Mouse (Mus musculus): ENCODE data around the gene Smad1.
A peak's percentile ranks its signal among the peaks of the same experiment; 100 is the strongest.
"Not testable (repeated sequence)": the region's sequence is repeated elsewhere in the genome, so short reads cannot be mapped to it uniquely, and the experiment has no call there.

Smad1 gene

DNA sequence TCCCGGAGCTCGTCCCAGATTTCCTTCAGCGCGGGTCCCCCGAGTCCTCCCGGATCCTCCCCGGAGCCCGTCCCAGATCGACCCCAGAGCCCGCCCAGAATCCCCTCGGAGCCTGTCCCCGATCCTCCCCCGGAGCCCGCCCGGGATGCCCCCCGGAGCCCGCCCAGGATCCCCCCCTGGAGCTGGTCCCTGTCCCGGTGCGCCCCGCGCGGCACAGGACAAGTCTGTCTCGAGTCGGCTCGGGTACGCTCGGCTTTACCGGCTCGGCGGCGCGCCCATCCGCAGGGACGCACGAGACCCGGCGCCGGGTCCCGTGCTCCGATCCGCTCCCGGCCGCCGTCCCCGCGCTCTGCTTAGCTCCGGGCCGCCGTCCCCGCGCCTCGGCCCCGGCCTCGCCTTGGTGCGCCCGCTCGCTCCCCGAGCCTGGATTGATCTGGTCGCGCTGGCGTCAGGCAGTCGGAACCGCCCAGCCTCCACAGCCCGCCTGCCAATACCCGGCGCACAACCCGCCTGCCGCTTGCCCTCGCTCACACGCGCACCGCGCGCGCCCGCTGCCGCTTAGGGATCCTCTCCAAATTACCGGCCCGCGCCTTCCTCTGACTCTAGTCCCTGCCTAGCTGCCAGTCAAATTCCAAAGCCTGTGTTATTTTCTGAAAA, at the start of gene Smad1:
Gene Smad1 (minus strand): TSS at position 525 of the 657 bp plus-strand sequence.
- DNase-seq (ENCODE audit: low read depth, low spot score) = peak; percentile 92

DNA sequence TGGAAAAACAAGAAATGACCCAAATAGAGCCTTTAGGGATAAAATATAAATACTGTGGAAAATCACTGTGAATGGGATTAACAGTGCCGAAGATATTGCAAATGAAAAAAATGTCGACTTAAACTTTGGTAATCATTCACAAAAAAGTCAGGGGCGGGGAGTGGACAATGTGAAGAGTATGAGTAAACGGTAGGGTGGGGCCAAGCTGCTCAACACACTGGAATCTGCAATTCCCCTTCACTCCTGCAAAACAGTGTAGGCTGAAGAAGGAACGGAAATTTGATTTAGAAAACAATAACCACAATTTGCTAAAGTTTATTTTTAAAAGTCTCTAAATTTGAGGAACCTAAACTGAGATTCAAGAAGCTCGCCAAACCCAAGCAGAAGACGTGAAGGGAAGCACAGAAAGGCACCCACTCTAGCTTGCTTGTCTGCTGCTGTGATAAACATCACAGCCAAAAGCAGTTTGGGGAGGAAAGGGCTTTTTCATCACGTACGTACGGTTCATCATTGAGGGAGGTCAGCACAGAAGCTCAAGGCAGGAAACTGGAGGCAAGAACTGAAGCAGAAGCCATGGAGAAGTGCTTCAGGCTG, 48.0 kb upstream of the Smad1 start:
- DNase-seq (ENCODE audit: low read depth, low spot score) = no peak

DNA sequence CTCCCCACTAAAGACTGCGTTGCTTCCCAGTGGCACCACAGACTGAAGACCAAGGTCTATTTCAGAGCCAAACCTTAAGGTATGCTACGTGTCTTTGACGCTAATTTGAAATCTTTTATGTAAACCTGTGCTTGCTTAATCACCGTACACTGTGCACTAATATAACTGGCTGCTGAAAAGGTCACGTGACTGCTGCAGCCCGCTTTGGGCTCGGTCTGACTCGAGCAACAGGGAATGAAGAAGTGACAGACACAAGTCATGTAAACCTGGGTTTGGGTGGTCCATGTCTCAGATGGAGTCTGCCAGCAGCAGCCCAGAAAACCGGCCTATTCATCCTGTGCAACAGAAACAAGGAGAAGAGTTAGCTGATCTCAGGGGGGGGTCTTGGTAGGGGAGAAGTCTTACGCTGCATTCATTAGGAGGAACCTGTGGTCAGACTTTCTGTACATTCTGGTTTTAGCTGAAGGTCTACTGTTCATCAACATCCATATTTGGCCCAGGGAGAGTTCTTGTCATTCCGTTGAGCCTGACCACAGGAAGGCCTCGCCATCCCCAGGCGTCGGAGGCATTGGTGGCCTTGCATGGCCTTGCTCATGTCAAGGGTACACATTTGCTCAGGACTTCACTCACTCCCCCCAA, 44.3 kb upstream of the Smad1 start:
- no peak for DNase-seq (ENCODE audit: low read depth, low spot score)

DNA sequence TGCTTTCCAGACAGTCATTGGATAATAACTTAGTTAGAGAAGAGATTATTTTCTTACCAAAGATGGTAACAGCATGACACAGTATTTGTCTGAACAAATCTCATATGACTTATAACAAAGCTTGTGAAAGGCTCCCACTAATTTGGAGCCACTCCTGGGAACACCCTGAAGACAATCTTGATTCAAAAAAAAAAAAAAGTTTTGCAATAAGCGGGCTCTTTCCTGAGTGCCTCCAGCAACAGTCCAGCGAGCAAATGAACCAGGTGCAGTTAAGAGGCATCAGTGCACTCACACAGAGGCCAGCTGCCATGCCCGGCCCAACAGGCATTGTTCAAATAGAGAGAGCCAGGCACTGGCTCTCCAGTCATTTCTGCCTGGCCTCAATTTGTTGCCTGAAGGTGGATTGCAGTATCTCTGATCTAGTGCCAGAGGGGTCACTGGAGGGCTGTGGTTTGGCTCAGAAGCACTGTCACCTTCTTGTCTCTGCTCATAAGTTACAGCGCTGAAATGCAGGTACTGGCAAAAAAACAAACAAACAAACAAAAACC, 34.7 kb upstream of the Smad1 start:
- no peak for DNase-seq (ENCODE audit: low read depth, low spot score)

DNA sequence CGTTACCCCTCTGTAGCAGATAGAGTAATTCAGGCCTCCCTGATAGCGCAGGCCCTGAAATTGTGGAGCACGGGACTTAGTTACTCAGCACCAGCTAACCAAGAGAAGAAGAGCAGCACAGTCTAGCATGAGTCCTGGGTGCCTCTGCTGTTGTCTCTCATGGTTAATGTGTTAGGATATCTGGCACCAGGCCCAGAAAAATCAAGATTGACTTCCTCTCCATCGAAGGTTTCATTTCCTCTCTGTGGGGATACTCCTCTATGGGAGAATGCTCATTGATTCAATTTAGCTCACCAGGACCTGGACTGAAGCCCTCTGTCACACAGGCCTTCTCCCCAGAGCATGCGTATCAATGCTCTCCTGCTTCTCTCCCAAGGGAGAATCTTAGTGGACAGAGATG, 15.6 kb upstream of the Smad1 start:
- DNase-seq (ENCODE audit: low read depth, low spot score) = no peak

DNA sequence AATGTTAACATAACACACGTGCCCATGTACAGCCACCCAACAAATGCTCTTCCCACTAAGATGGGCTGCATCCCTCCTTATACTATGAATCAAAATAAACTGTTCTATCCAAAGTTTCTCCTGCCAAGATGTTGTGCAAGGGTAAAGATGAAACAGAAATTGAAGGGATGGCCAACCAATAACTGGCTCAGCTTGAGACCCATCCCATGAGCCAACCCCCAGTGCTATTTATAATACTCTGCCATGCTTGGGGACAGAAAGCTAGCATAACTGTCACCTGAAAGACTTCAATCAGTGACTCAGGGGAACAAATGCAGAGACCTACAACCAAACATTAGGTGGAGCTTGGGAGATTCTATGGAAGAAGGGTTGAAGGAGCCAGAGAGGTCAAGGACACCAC, 11.2 kb upstream of the Smad1 start:
- DNase-seq (ENCODE audit: low read depth, low spot score) = no peak

DNA sequence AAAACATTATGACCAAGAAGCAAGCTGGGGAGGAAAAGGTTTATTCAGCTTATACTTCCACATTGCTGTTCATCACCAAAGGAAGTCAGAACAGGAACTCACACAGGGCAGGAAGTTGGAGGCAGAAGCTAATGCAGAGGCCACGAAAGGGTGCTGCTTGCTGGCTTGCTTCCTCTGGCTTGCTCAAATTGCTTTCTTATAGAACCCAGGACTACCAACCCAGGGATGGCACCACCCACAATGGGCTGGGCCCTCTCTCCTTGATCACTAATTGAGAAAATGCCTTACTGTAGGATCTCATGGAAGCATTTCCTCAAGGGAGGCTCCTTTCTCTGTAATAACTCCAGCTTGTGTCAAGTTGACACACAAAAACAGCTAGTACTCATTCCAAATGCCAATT, 8.0 kb upstream of the Smad1 start:
- not testable (repeated sequence) for DNase-seq (ENCODE audit: low read depth, low spot score)

DNA sequence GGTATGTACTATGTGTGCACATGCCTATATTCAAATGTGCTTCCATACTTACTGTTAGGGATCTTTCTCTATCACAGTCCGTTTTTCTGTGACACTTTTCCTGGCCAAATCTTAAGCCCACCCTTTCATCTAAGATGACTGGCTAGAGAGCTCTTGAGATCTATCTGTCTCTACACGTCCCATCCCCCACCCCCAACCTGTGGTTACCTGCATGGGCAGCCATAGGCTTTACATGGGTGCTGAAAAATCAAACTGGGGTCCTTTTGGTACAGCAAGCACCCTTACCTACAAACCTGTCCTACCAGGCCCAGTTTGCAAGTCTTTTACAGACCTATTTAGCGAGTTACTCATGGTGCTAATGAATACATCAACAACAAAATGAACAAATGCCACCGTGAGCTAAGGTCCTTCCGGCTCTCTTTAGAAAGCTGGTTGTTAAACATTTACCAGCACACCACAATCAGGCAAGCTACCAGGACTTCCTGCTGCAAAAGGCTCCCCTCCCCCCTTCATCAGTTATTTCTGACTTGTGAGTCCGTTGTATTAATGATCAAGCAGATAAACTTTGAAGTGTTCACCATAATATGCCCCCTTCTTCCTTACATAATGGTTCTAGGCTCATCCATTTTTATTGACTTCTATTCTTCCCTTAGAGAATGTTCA, 5.7 kb upstream of the Smad1 start:
- no peak for DNase-seq (ENCODE audit: low read depth, low spot score)

DNA sequence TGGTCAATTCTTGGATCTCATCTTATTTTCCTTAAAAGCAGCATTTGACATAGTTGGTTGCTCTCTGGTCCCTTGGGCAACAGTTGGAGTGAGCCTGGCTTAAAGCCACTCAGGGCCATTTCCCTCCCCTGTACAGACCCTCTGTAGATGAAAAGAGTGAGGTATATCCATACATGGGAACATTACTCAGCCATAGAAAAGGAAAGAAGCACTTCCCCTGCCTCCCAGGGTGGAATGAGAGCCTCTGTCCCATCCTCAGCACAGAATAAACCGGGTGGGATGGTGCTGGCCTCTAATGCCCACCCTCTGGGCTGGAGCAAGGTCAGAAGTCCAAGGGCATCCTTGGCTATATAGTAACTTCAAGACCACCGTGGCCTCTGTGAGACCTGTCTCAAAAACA, 1.4 kb upstream of the Smad1 start:
- DNase-seq (ENCODE audit: low read depth, low spot score) = no peak

DNA sequence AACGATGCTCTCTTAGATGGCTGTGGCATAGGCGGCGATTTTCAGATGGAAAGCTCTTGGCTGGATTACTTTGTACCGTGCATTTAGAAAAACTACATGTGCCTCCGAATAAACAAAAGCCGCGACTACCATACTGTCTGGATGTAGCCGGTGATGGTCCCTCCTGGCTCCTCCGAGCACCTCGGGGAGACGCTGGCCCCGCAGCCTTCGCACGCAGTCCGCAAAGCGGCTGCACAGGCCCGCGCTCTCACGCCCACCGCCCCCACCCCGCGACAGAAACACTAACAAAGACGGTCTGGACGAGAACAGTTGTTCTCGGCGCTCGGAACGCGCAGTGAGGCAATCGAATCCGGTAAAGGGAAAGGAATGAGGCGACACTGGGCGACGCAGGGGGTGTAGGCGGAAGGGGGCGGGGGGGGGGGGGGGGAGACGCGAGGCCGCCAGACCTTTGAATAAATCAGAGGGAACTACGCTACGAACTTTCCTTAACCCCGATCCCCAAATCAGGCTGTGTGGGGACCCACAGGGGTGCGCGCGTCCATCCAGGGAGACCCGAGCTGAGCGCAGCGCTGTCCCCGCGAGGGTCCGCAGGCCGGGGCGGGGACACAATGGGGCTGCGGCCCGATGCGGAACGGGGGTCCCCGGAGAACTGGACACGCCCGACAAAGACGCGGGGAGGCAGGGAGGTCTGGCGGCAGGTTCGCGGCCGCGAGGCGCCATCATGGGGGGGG, 902 bp downstream of the Smad1 start:
- peak; percentile 60 for DNase-seq (ENCODE audit: low read depth, low spot score)

DNA sequence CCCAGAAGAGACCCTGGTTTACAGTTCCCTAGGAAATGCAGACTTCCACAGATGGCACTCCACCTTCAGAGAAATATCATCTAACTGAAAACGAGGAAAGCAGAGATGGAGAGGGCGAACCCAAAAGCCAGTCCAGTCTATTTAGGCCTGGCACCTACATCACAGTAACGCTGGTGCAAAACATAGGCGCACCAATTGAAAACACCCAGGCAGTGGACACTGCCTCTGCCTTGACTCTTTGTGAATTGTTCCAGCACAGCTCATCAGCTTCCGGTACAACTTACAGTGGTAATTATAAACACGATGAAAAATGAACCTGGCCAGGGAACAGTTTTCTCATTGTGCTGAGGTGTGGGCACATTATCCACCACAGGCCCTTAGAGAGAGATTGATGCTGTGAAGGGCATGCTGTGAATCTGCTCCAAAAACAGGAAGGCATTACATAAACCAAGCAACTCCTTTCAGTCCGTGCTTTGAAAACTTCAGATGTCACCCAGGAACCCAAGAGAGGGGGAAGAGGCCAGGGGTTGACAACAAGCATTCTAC, 1.5 kb downstream of the Smad1 start:
- no peak for DNase-seq (ENCODE audit: low read depth, low spot score)

DNA sequence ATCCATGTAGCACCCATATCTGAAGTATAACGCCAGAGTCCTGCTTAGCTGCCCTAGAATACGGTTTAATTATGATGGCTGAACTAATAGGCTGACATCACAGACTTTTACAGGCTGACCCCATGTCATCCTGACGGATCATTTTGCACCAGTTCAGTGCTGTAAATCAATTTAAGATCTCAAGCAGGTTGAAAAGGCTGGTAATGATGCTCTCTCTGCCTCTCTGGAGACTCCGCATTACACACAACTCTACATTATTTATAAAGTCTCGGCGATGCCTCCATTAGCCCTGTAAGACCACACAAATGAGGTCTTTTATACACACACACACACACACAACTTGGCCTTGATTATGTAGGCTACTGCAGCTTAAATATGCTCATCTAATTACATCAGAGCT, 2.4 kb downstream of the Smad1 start:
- DNase-seq (ENCODE audit: low read depth, low spot score) = no peak

DNA sequence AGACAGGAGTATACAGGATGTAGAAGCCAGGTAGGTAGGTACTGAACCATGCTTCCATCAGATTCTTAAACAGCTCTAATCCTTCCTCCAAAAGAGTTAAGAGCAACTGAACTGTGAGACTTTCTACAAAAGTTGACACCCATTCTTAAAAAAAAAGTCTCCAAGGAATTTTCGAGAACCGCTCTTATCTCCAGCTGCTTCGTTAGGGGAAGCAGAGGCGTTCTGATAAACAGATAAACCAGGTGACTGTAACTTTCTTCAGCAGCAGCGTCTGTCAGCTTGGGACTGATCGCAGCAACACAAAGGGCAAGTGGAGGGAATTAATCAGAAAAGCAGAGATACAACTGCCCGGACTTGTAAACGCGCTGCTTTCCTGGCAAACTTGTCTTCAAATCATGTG, 5.3 kb downstream of the Smad1 start:
- no peak for DNase-seq (ENCODE audit: low read depth, low spot score)

DNA sequence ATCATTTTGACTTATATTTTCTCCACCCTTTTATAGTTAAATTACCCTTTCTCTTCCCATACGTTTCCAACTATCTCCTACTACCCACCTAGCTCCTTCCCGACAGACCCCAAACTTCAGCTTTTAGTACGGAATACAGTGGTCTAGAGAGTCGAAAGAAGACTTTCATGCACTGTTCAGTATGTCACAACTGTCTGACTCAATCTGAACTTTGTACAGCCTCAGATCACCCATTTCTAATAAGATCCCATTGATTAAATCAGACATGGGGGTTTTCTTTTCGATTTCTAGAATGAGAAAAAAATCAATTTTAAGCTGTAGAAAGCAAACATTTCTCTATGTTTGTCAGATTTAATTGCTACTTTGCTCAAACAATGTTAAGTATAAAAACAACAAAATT, 6.1 kb downstream of the Smad1 start:
- DNase-seq (ENCODE audit: low read depth, low spot score) = no peak

DNA sequence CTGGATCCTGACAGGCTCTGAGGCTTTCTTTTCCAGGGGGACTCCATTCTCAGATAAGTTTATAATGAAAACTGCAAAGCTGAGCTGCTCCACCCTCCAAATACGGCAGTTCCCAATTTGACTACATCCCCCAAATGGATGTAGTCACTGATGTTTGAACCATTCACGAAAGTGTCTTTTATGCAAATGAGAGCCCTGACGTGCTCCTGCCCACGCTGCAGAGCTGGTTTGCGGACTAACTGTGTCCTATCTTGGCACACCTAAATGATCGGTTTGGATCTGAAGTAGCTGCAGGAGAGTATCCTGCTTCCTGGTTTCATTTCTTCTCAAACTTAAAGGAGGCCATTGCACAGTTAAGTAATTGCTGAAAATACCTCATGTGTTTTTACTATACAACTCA, 6.7 kb downstream of the Smad1 start:
- DNase-seq (ENCODE audit: low read depth, low spot score) = no peak

DNA sequence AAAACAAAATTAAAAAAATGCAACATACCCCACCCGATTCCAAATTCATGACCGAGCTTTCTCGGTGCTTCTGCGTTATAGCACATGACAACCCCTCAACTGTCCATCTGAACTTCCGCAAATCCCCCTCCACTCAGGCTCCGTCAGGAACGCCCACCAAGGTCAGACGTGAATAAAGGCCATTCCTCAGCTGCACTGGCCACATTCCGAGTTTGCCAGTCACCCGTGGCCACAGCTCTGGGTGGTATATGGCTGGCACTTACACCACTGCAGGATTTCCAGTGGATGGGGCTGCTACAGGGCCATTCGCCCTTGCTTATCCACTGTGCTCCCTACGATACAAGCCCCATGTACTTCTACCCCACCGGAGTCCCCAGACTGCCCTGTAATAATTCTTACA, 7.9 kb downstream of the Smad1 start:
- no peak for DNase-seq (ENCODE audit: low read depth, low spot score)

DNA sequence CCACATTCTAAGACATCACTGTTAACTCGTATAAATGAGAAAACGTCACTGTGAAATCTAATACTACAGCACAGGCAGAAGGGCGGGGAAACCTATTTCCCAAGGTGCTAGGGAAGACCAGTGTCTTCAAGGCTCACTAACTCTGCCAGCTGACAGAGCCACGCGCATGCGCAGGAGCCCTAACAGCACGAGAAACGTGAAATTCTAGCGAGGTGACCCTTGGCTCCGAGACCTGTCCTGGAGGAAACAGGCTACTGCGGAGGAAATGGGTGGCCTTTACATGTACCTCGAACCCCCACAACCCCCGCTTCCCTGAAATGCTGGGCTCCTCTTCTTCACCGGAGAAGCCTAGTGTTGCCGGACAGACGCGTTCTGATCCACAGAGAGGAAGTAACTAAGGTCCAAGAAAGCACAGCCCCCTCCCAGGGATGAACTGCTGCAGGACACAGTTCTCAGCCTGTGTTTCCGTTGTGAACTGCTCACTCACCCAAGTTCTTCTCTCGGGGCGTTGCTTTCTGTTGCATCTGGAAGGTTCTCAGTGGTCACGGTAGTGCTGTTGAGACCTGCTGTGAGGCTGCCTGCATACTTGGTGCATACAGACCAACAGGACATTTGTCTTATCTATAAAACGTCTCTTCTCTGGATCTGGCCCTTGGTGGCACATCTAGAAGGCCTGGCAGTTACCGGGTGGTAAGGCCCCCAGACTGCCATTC, 10.1 kb downstream of the Smad1 start:
- peak; percentile 56 for DNase-seq (ENCODE audit: low read depth, low spot score)

DNA sequence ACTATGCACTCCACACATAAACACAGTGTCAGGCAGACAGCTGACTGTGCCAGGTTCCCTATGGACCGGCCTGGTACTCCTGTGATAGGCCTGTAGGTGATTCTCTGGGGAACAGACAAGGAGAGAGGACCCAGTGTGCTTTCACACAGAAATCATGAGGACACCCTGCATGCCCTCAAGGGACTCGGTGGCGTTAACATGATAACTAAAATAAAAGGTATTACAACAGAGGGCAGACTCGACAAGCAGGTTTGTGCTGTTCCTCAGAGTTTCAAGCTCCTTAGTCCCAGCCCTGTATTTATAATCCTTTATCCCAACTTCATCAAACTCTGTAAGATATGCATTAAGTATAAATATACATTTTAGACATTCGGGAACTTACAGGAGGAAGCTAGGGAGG, 12.5 kb downstream of the Smad1 start:
- DNase-seq (ENCODE audit: low read depth, low spot score) = no peak

DNA sequence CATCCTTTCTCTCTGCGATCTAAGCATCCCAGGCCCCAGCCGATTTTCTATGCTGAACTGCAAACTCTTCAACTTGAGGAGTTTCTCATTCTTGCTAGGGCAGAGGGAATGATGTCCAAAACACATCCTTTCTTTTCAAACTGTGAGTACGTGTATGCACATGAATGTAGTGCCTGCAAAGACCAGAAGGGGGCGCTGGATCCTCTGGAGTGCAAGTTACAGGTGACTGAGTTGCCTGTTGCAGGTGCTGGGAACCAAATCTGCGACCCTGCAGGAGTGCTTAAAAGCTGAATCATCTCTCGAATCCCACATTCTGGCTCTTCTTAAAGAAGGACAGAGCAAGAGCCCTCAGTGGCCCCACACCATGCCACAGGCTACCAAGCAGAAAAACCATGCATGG, 13.0 kb downstream of the Smad1 start:
- peak; percentile 71 for DNase-seq (ENCODE audit: low read depth, low spot score)

DNA sequence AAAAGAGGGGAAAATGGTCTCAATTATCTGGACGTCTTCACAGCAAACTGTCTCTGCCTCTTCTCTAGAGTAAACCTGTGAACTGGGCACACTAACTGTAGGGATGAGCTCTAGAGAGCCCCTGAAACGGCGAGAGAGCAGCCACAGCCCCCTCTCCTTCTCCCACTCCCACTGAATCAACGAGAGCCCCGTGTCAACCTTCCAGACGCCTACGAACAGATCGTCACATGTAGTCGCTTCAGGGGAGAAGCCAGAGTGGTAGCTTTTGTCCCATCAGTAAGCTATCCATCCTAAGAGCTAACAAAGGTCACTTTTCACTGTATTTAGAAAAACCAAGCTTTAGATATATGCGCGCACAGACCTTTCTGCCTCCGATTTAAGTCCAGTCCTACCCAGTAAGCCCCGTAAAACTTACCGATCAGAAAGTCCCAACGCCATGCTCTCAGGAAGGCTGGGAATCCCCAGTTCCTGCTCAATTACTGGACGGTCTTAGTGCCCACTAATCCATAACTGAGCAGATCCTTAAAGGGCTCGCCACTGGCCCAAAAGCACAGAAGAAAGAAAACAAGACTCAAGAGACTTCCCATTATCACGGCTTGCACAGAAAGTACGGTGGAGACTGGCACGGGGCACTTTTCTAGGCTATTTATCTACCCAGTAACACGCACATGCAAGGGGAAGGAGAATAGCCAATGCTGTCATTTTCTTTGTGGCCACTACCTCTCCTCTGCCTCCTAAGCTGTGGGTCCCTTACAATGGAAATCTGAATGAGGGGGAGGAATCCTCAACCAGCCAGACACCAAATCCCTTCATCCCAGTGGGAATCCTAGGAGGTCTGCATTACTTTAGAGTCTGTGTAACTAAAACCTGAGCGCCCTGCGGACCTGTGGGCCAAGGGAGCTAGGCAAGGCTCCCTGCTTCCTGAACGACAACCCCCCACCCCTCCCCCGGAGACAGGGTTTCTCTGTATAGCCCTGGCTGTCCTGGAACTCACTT, 14.7 kb downstream of the Smad1 start:
- no peak for DNase-seq (ENCODE audit: low read depth, low spot score)
